Mouse (Mus musculus): ENCODE results near the gene Lsp1. TPM values are rescaled to one million over a fixed set of nuclear protein-coding genes. Genes with fewer than 3 reads are reported as not detected.

Lsp1 gene
- polyA plus RNA-seq, 1 experiment from 2014 or later: 161 TPM

- ATAC-seq (replicated peaks; ENCODE audit: low FRiP score, low read depth) (no peak), DNase-seq (ENCODE audit: low spot score) (no peak)
- peaks cover 21% of the 10 kb centered on the region; the same call in 1 of the 2 replicates for H3K36me3 ChIP-seq (ENCODE audit: insufficient read depth, low read length)
- no peaks in the 10 kb centered on the region for H3K9me3 ChIP-seq (replicated peaks; ENCODE audit: low read length)
- peak overlapping the region; percentile 37; the same call in 1 of the 2 replicates for H3K27ac ChIP-seq
- 64% methylated on average over 12 of the region's 12 CpGs for WGBS
- no peak overlapping the region for H3K4me3 ChIP-seq (replicated peaks; ENCODE audit: low read depth, low read length)
- H3K4me1 ChIP-seq (replicated peaks; ENCODE audit: insufficient read depth, low read length): peaks cover 30% of the 10 kb centered on the region
- H3K4me2 ChIP-seq (ENCODE audit: low read length): no peak overlapping the region
- H3K9ac ChIP-seq (ENCODE audit: low read depth, low read length): no peak overlapping the region
- no peaks in the 10 kb centered on the region for H3K27me3 ChIP-seq (ENCODE audit: insufficient read depth, low read length)
- no peak for TF ChIP-seq CTCF (IDR thresholded peaks at IDR 0.05; ENCODE audit: low read depth)
Measured at GRCm38 (mm10) chr7:142484780-142485179, 24.2 kb downstream of the Lsp1 start.

DNA sequence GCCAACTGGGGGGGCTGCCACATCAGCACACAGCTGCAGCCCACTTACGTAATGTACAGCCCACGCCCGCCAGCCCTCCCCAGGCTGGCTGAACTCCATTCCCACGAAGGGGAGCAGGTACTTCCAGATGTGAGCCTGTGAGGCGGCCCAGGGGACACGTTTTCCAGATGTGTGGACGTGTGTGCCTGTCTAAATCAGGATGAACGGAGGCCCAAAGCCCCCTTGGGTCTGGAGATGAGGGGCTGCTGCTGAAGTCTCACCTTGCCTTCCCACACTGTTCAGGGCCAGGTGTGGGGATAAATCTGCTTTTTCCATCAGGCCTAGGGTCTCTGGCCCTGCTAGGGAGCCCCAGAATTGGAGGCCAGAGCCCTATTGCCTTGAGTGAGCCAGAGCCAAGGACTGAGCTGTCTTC is 26.1 kb downstream of the Lsp1 start:
- 0 out of 2 replicates have a peak overlapping the region, but pooled peaks have one; percentile 36 for H3K27ac ChIP-seq
- ATAC-seq (replicated peaks; ENCODE audit: low FRiP score, low read depth) (no peak), DNase-seq (ENCODE audit: low spot score) (no peak)
- H3K4me3 ChIP-seq (replicated peaks; ENCODE audit: low read depth, low read length): no peak overlapping the region
- H3K9ac ChIP-seq (ENCODE audit: low read depth, low read length): 0 out of 2 replicates have a peak overlapping the region, but pooled peaks have one; percentile 13
- no peaks in the 10 kb centered on the region for H3K27me3 ChIP-seq (ENCODE audit: insufficient read depth, low read length)
- peaks cover 30% of the 10 kb centered on the region; the same call in 1 of the 2 replicates for H3K36me3 ChIP-seq (ENCODE audit: insufficient read depth, low read length)
- H3K9me3 ChIP-seq (replicated peaks; ENCODE audit: low read length): no peaks in the 10 kb centered on the region
- H3K4me2 ChIP-seq (ENCODE audit: low read length): no peak overlapping the region
- WGBS: 65% methylated on average over 8 of the region's 8 CpGs
- H3K4me1 ChIP-seq (replicated peaks; ENCODE audit: insufficient read depth, low read length): peaks cover 18% of the 10 kb centered on the region
- no peak for TF ChIP-seq CTCF (IDR thresholded peaks at IDR 0.05; ENCODE audit: low read depth)

- Histone ChIP-seq H3K9ac (ENCODE audit: low read depth, low read length) (0 out of 2 replicates have a peak overlapping the region, but pooled peaks have one; percentile 13), H3K36me3 (ENCODE audit: insufficient read depth, low read length) (peaks cover 30% of the 10 kb centered on the region), H3K4me1 (replicated peaks; ENCODE audit: insufficient read depth, low read length) (peaks cover 14% of the 10 kb centered on the region)
Measured at GRCm38 (mm10) chr7:142487341-142487859, 26.8 kb downstream of the Lsp1 start.

DNA sequence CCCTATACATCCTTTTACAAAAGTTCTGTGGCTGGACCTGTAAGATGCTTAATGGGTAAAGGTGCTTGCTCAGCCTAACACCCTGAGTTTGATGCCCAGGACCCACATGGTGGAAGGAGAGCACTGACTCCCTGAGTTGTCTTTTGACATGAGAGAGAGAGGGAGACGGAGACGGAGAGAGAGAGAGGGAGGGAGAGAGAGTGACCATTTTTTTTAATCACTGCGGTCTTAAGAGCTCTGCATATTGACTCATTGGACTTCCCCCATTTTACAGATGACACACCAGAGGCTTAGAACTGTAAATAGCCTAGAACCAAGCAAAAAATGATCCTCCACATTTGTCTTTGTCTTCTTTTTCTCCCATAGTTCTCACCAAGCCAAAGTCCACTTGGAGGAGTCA is 27.4 kb downstream of the Lsp1 start:
- DNase-seq (ENCODE audit: low spot score): no peak
- Histone ChIP-seq H3K36me3 (ENCODE audit: insufficient read depth, low read length) (peaks cover 30% of the 10 kb centered on the region), H3K9me3 (replicated peaks; ENCODE audit: low read length) (no peaks in the 10 kb centered on the region), H3K9ac (ENCODE audit: low read depth, low read length) (no peak overlapping the region), H3K27ac (no peak overlapping the region), H3K27me3 (ENCODE audit: insufficient read depth, low read length) (no peaks in the 10 kb centered on the region), H3K4me1 (replicated peaks; ENCODE audit: insufficient read depth, low read length) (peaks cover 11% of the 10 kb centered on the region; the same call in 1 of the 2 replicates), H3K4me2 (ENCODE audit: low read length) (no peak overlapping the region), H3K4me3 (replicated peaks; ENCODE audit: low read depth, low read length) (no peak overlapping the region)
- no peak for TF ChIP-seq CTCF (IDR thresholded peaks at IDR 0.05; ENCODE audit: low read depth)
- 79% methylated on average over 3 of the region's 3 CpGs for WGBS
- no peak for ATAC-seq (replicated peaks; ENCODE audit: low FRiP score, low read depth)

More at GRCm38 (mm10) chr7:142487341-142487859, 26.8 kb downstream of the Lsp1 start:
- Histone ChIP-seq H3K4me2 (ENCODE audit: low read length) (peak overlapping the region; percentile 30; the same call in 1 of the 2 replicates), H3K4me3 (replicated peaks; ENCODE audit: low read depth, low read length) (no peak overlapping the region), H3K27ac (peak overlapping the region; percentile 36; the same call in 1 of the 2 replicates), H3K9me3 (replicated peaks; ENCODE audit: low read length) (no peaks in the 10 kb centered on the region), H3K27me3 (ENCODE audit: insufficient read depth, low read length) (no peaks in the 10 kb centered on the region)
- WGBS: 23% methylated on average over 9 of the region's 9 CpGs
- peak; percentile 74 for TF ChIP-seq CTCF (IDR thresholded peaks at IDR 0.05; ENCODE audit: low read depth)
- ATAC-seq (replicated peaks; ENCODE audit: low FRiP score, low read depth): peak; percentile 30; the same call in 1 of the 2 replicates
- peak; percentile 91 for DNase-seq (ENCODE audit: low spot score)

GRCm38 (mm10) chr7:142493535-142493934 is 32.9 kb downstream of the Lsp1 start:
- Histone ChIP-seq H3K9me3 (replicated peaks; ENCODE audit: low read length) (no peaks in the 10 kb centered on the region), H3K4me1 (replicated peaks; ENCODE audit: insufficient read depth, low read length) (no peaks in the 10 kb centered on the region), H3K4me3 (replicated peaks; ENCODE audit: low read depth, low read length) (no peak overlapping the region), H3K27me3 (ENCODE audit: insufficient read depth, low read length) (no peaks in the 10 kb centered on the region), H3K27ac (no peak overlapping the region), H3K4me2 (ENCODE audit: low read length) (no peak overlapping the region), H3K36me3 (ENCODE audit: insufficient read depth, low read length) (peaks cover 25% of the 10 kb centered on the region), H3K9ac (ENCODE audit: low read depth, low read length) (no peak overlapping the region)
- 78% methylated on average over 8 of the region's 8 CpGs for WGBS
- TF ChIP-seq CTCF (IDR thresholded peaks at IDR 0.05; ENCODE audit: low read depth): no peak
- DNase-seq (ENCODE audit: low spot score) (no peak), ATAC-seq (replicated peaks; ENCODE audit: low FRiP score, low read depth) (no peak)

DNA sequence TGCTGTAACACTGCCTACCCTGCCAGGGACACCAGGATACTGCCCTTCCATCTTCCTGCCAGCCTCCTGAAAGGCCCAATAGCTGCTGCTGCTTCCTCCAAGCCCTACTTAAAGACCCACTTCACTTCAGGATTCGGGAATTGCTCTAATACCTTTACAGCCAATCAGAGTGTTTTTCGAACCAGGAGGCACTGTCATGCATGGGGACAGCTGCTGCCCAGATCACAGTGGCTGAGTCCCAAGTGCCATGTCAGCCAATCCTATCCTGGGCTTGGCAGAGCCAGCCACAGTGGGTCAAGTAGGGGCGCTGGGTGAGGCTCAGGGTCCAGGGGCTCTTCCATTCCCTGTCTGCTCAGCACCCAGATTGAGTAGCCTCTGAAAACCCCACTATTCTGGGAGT is 35.5 kb downstream of the Lsp1 start:
- Histone ChIP-seq H3K9ac (ENCODE audit: low read depth, low read length) (no peak overlapping the region), H3K4me2 (ENCODE audit: low read length) (no peak overlapping the region), H3K27ac (no peak overlapping the region), H3K4me1 (replicated peaks; ENCODE audit: insufficient read depth, low read length) (peaks cover 8% of the 10 kb centered on the region; the same call in 1 of the 2 replicates), H3K27me3 (ENCODE audit: insufficient read depth, low read length) (no peaks in the 10 kb centered on the region), H3K4me3 (replicated peaks; ENCODE audit: low read depth, low read length) (no peak overlapping the region), H3K9me3 (replicated peaks; ENCODE audit: low read length) (no peaks in the 10 kb centered on the region), H3K36me3 (ENCODE audit: insufficient read depth, low read length) (peaks cover 5% of the 10 kb centered on the region; the same call in 1 of the 2 replicates)
- 79% methylated on average over 3 of the region's 3 CpGs for WGBS
- no peak for TF ChIP-seq CTCF (IDR thresholded peaks at IDR 0.05; ENCODE audit: low read depth)
- DNase-seq (ENCODE audit: low spot score): no peak
- ATAC-seq (replicated peaks; ENCODE audit: low FRiP score, low read depth): no peak
